Mouse (Mus musculus) bone marrow, adult 2 months (tissue): ENCODE measurements around the gene Thap8.

Source experiments
- CTCF ChIP-seq: fragments of 200-500 bp; IDR thresholded peaks from 2 replicates; pipeline ENCODE4 v1.5.1; 2011; ENCODE audit warnings: low read length, control low read depth; ENCODE audit not compliant: control insufficient read depth, insufficient read depth
- POLR2A ChIP-seq: fragments of 200-500 bp; IDR thresholded peaks from 2 replicates; pipeline ENCODE4 v1.6.1; 2011; ENCODE audit warnings: low read depth, mild to moderate bottlenecking, control low read depth, low read length, borderline replicate concordance; ENCODE audit not compliant: control insufficient read depth

- no peak for TF ChIP-seq POLR2A
- TF ChIP-seq CTCF, result no peak
These were observed 53.5 kb downstream of the Thap8 start for GRCm38 (mm10) chr7:30333436-30333835.
